Mouse (Mus musculus): Measurements from ENCODE around the gene Usp48.

- TF ChIP-seq CTCF (IDR thresholded peaks at IDR 0.05; ENCODE audit: extremely low read depth, insufficient read depth, insufficient read length, insufficient replicate concordance) (no peak), POLR2A (IDR thresholded peaks at IDR 0.05; ENCODE audit: low read depth, low read length) (no peak)
Measured at GRCm38 (mm10) chr4:137655241-137656031, 61.9 kb downstream of the Usp48 start.

Measured in spleen, adult 2 months (tissue).